Mouse (Mus musculus) G1E (cell line): ENCODE results near the gene Zranb3.

ENCODE experiments used
- CTCF ChIP-seq: IDR thresholded peaks from 2 replicates; pipeline ENCODE4 v1.5.1; 2012; ENCODE audit warnings: low read depth, low read length, inconsistent platforms, mixed read lengths
- GATA1 ChIP-seq: IDR thresholded peaks from 2 replicates; pipeline ENCODE4 v1.6.1; 2012; ENCODE audit warnings: borderline replicate concordance, low read length, inconsistent platforms, mixed read lengths
- GATA2 ChIP-seq: IDR thresholded peaks from 2 replicates; pipeline ENCODE4 v1.6.1; 2012; ENCODE audit warnings: low read depth, low read length, inconsistent platforms, borderline replicate concordance
- POLR2AphosphoS5 ChIP-seq: IDR thresholded peaks from 2 replicates; pipeline ENCODE4 v1.6.1; 2012; ENCODE audit warnings: low read depth, low read length, inconsistent platforms; ENCODE audit not compliant: insufficient replicate concordance
- TAL1 ChIP-seq: conservative IDR thresholded peaks from 2 replicates; pipeline ENCODE4 v1.6.1; 2012; ENCODE audit warnings: low read depth, low read length, inconsistent platforms, mixed read lengths

DNA sequence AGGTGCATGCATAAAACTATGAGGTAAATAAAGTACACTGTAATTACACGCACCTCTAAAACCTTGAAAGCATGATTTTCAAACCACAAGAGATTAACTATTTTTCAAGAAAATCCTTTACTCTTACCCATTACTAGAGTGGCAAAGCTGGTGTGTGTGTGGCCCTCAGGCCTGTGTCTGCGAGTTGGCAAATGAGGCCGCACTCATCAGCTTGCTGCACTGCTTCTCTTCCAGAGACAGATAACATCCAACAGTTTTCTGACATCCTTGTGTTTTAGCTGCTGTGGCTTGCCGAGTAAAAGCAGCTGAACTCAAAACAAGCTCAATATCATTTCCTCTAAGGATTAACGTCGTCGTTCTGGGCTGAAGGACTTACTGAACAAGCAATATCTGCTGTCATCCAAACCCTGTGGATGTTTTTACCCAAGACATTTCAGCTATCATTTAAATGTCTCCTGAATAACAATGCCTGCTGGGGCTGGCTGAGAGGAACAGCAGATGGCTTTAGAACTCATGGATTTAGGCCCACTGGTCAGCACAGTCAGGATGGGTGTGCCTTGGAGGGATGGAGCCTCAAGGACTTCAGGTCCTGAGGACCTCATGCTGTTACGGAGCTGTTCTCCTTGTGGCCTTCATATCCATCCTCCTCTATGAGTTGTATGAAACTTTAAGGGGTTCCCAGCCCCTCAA is 42.0 kb downstream of the Zranb3 start:
- no peak for TF ChIP-seq CTCF
- TF ChIP-seq GATA1: no peak
- no peak for TF ChIP-seq TAL1
- TF ChIP-seq GATA2: no peak
- no peak for TF ChIP-seq POLR2AphosphoS5
